Mouse (Mus musculus): ENCODE results near the gene Abcc1.
A peak's percentile ranks its signal among the peaks of the same experiment; 100 is the strongest.

Abcc1 gene

GRCm38 (mm10) chr16:14361362-14362098 lies at the start of gene Abcc1:
Gene Abcc1 (plus strand): TSS chr16:14361558.
- DNase-seq (ENCODE audit: low read depth, low spot score) = peak; percentile 89

GRCm38 (mm10) chr16:14312914-14313313 lies 48.4 kb upstream of the Abcc1 start:
- no peak for DNase-seq (ENCODE audit: low read depth, low spot score)

- peak; percentile 98 for DNase-seq (ENCODE audit: low read depth, low spot score)
Measured at GRCm38 (mm10) chr16:14316884-14317876, 44.2 kb upstream of the Abcc1 start, which contains the start of gene Fopnl. Gene Fopnl (minus strand): TSS chr16:14317405.

- no peak for DNase-seq (ENCODE audit: low read depth, low spot score)
Measured at GRCm38 (mm10) chr16:14319681-14320080, 41.7 kb upstream of the Abcc1 start.

GRCm38 (mm10) chr16:14320494-14320893 lies 40.9 kb upstream of the Abcc1 start:
- no peak for DNase-seq (ENCODE audit: low read depth, low spot score)

GRCm38 (mm10) chr16:14328156-14328555 lies 33.2 kb upstream of the Abcc1 start:
- DNase-seq (ENCODE audit: low read depth, low spot score) = no peak

GRCm38 (mm10) chr16:14344967-14345366 lies 16.4 kb upstream of the Abcc1 start:
- no peak for DNase-seq (ENCODE audit: low read depth, low spot score)

- DNase-seq (ENCODE audit: low read depth, low spot score) = no peak
Measured at GRCm38 (mm10) chr16:14351571-14351970, 9.8 kb upstream of the Abcc1 start.

GRCm38 (mm10) chr16:14352234-14352633 lies 9.1 kb upstream of the Abcc1 start:
- no peak for DNase-seq (ENCODE audit: low read depth, low spot score)

- DNase-seq (ENCODE audit: low read depth, low spot score) = no peak
Measured at GRCm38 (mm10) chr16:14352663-14353062, 8.7 kb upstream of the Abcc1 start.

GRCm38 (mm10) chr16:14357859-14358258 lies 3.5 kb upstream of the Abcc1 start:
- DNase-seq (ENCODE audit: low read depth, low spot score) = no peak

GRCm38 (mm10) chr16:14358531-14358930 lies 2.8 kb upstream of the Abcc1 start:
- DNase-seq (ENCODE audit: low read depth, low spot score) = no peak

- DNase-seq (ENCODE audit: low read depth, low spot score) = no peak
Measured at GRCm38 (mm10) chr16:14360931-14361330, 427 bp upstream of the Abcc1 start.

GRCm38 (mm10) chr16:14362099-14362820 lies 902 bp downstream of the Abcc1 start:
- DNase-seq (ENCODE audit: low read depth, low spot score) = peak; percentile 65

GRCm38 (mm10) chr16:14363496-14363895 lies 2.1 kb downstream of the Abcc1 start:
- no peak for DNase-seq (ENCODE audit: low read depth, low spot score)

GRCm38 (mm10) chr16:14364066-14364465 lies 2.7 kb downstream of the Abcc1 start:
- no peak for DNase-seq (ENCODE audit: low read depth, low spot score)

GRCm38 (mm10) chr16:14365457-14365856 lies 4.1 kb downstream of the Abcc1 start:
- no peak for DNase-seq (ENCODE audit: low read depth, low spot score)

- DNase-seq (ENCODE audit: low read depth, low spot score) = no peak
Measured at GRCm38 (mm10) chr16:14366017-14366416, 4.7 kb downstream of the Abcc1 start.

GRCm38 (mm10) chr16:14371367-14371766 lies 10.0 kb downstream of the Abcc1 start:
- no peak for DNase-seq (ENCODE audit: low read depth, low spot score)

GRCm38 (mm10) chr16:14372382-14372781 lies 11.0 kb downstream of the Abcc1 start:
- DNase-seq (ENCODE audit: low read depth, low spot score) = no peak

- no peak for DNase-seq (ENCODE audit: low read depth, low spot score)
Measured at GRCm38 (mm10) chr16:14372817-14373301, 11.5 kb downstream of the Abcc1 start.

- no peak for DNase-seq (ENCODE audit: low read depth, low spot score)
Measured at GRCm38 (mm10) chr16:14375942-14376341, 14.6 kb downstream of the Abcc1 start.
